Mouse (Mus musculus) kidney, postnatal 10 days (tissue): ENCODE results near the gene Mxi1.
A peak's percentile ranks its signal among the peaks of the same experiment; 100 is the strongest.

ENCODE experiments used
- DNase-seq: peaks from one replicate; pipeline ENCODE4 v3.0.0; 2021; ENCODE audit warnings: mixed read lengths

Mxi1 gene

DNA sequence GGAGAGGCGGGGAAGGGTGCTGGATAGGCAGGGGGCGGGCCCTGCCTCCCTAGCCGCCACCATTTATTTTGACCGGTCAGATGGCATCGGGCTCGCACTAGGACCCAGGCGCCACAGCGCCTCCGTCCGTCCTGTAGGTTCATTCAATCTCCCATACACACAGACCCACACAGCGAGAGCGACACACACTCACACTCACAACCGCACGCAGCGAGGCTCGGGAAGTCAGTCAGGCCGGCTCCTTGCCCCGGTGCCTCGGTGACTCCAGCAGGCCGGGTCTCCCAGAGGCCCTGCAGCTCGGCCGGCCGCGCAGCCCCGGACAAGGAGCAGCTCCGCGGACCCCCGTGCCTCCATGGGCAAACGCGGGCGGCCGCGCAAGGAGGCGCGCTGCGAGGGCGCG, at the start of gene Mxi1:
Mxi1 (plus strand) TSS at position 171 of the 400 bp plus-strand sequence.
- peak; percentile 88 for DNase-seq

- DNase-seq = no peak
Observed at GRCm38 (mm10) chr19:53260828-53261227, 49.5 kb upstream of the Mxi1 start.

DNA sequence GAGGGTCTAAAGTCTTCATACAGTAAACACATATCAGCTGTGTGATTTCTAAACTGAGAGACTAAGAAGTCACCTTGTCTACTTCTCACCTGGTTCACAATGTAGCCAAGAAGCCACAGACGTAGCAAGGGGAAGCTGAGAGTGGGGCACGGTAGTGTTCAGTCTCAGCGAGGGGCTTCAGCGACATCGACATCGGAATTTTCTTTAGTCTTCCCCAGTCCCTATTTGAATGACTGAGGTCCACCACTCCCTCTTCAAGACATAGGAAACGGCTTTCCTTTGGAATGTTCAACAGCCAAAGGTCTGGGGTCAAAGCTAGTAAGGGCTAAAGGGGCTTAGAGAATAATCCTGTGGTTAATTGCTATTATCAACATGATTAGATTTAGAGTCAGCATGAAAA, 48.3 kb upstream of the Mxi1 start:
- DNase-seq = no peak

DNA sequence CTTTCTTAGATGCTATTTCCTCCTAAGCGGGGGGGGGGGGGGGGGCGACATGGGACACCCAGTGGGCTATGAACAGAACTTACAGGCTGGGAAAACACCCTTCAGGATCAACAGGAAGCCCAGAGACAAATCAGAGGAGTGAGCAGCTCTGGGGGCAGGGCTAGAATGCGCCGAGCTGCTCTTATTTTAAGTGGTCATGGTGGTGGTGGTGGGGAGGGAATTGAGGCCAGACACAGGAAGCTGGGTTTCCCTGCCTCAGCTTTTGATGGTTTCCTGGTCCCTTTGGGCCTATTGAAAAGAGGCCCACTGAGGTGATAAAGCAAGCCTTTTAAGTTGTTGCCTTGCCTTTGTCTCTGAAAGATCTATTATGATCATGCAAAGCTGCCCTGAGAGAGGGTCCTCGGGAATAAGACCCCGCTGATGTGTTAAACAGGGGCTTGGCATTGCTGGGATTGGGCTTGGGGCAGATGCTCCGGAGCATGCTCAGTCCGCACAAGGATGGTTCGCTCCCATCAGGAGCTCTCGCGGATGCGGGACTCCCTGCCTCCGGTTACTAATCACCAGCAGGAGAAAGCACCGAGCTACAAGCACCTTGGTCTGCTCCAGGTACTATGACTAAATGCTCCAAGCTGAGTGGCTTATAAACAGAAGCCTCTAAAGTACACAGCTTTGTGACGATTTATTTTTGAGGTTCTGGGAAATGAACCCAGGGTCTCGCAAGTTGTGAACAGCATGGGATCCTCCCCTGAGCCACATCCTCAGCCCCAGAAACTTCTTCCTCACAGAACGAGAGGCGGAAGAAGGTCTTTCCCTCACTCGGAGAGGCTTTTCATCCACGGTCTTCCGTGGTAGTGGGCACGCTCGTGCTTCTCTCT, 46.2 kb upstream of the Mxi1 start:
- DNase-seq = no peak

DNA sequence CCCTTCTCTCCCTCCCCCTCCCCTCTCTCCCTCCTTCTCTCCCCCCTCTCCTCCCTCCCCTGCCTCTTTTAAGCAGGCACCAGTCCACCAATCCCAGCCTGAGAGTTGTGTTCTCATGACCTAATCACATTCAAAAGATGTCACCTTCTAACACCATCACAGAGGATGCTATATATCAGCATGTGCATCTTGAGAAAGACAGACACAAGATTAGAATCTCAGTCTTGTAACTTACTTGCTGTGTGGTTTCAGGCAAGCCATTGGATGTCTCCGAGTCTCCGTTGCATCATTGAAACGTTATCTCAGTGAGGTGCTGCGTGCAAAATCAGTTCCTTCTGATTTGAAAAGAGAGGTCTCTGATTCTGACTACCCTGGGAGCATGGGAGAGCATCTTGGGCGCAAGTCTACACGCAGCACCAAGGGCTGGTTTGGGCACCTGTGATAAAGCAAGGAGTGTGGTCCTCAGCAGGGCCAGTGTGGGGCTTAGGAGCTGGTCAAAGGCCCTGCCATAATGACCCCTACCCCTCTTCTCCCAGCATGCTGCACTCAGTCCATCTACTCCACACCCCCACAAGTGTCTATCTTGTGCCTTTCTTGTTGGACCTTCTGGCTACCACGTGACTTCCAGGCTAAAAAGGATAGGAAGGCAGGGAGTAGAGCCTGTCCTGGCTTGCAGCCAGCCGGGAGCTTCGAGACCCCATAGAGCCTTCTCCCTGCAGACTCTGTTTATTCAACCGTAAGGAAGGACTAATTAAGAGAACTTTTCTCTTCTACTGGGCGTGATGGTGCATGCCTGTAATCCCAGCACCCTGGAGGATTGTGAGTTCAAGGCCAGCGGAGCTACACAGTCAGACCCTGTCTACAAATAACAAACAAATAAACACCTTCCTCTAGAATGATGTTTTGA, 45.2 kb upstream of the Mxi1 start:
- DNase-seq = peak; percentile 42

DNA sequence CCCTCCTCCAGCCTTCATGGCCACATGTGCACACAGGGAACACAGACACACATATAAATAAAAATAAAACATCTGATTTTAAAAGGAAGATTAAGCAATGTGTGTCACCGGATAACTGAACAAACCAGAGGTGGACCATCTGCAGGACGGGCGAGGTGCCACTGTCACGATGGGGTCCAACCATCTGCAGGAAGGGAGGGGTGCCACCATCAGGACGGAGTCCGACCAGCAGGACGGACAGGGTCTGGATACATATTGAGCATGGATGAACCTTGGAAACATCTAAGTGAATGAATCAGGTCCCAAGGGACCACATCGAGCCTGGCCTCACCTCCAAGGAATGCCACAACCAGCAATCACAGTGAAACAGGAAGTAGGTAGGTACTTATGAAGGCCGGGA, 43.0 kb upstream of the Mxi1 start:
- DNase-seq = peak; percentile 5

DNA sequence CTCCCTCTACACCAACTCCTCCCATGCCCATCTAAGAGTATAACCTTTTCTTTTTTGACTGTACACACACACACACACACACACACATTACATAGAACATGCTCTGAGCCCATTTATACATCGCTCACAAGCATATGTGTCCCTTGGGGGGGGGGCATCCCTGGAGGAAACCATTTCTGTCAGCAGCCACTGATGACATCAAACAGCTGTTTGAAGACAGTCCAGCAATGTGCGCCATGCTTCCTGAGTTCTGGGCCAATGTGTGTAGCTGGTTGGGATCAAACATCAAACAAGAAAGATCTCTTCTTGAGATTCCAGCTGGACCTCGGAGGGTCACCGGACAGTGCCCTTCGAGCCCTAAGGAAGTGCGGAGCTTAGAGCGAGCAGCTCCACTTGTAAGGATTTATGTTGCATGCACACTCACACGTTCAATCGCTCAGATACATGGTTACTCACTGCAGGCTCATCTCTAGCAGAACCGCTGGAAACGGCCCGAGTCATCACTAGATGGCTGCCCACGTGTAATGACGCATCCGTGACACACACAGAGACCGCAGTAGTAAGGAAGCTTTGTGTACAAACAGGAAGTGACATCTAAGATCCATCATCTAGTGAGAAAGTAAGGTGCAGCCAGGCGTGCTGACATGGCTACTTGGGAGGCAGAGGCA, 37.1 kb upstream of the Mxi1 start:
- peak; percentile 71 for DNase-seq

DNA sequence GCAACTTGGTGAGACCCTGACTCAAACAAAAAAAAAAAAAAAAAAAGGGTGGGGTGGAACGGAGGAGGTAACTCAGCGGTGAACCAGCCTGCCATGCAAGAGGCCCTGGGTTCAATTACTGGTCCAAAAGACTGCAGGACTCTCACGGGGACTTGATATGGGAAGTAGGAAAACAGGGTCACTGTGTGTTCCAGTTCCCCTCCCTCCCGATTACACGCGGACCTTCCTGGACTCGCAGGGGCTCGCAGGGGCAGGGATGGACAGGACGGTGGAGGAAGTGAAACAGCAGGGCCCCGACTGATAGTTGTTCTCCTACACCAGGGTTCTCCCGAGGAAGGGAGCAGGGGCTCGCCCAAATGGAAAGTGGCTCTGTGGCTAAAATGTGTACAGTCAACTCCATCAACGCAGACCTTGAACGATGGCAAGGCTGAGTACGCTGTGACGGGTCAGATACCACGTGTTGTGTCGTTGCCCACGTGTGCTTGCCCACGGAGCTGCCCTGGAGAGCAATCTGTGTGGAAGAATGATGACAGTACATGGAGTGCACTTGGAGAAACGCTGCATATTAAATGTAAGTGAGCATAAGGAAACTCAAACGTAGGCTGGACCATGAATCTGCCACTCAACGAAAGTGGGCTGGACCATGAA, 36.4 kb upstream of the Mxi1 start:
- no peak for DNase-seq

GRCm38 (mm10) chr19:53275204-53275603, 35.1 kb upstream of the Mxi1 start:
- no peak for DNase-seq

DNA sequence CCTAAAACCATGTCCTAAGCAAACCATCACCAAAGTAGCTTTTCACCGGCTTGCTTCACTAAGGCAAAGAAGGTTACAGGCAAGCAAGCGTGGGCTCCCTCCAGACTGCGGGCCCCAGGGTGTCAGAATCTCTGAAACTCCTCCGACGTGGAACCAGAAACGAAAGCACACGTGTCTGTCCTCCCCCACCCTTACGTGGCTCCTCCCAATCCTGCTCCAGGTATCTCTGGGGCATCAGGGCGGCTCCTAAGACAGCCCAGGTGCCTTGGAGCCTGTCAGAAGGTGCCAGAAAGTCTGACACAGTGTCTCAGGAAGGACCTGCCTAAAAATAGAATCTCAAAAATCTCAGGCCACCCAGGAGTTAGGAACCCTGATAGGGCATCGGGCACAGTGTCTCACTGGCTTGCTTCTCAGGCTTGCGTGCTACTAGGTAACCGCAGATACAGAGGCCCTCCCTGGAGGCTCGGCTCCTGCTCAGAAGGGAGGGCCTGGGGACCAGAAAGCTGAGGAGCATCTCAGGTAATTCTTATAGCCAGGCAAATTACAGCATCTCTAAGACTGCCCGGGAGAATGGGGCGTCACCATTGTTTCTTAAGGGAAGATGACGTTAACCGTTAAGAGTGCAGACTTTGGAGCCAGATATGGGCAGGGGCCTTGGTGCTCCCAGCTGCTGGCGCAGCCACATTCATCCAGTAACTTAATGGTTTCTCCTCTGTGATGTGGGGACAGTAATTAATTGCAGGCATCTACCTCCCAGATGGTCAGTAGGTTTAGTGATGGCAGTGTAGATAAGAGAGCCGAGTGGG, 33.2 kb upstream of the Mxi1 start:
- DNase-seq = no peak

GRCm38 (mm10) chr19:53278491-53279415, 31.6 kb upstream of the Mxi1 start:
- no peak for DNase-seq

- no peak for DNase-seq
Observed at GRCm38 (mm10) chr19:53280254-53280653, 30.1 kb upstream of the Mxi1 start.

GRCm38 (mm10) chr19:53282571-53282970, 27.7 kb upstream of the Mxi1 start:
- DNase-seq = no peak

DNA sequence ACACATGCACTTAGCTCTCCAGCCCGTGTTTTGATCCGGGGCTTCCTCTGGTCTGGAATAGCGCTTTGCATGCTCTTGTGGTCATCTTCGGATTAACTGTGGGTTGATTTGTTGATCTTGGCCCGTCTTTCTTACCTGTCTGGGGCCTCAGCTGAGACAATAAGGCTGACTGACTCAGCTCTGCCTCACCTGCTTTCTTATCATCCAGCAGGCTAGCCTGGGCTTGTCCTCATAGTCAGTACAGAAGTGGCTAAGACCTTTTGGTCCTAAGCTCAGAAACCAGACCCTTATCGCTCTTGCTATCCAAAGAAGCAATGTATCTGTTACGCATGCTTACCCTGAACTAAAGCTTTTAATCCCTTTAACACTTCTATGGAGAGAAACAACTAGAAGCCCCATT, 26.6 kb upstream of the Mxi1 start:
- DNase-seq = no peak

- peak; percentile 68 for DNase-seq
Observed at GRCm38 (mm10) chr19:53284268-53285208, 25.8 kb upstream of the Mxi1 start.

DNA sequence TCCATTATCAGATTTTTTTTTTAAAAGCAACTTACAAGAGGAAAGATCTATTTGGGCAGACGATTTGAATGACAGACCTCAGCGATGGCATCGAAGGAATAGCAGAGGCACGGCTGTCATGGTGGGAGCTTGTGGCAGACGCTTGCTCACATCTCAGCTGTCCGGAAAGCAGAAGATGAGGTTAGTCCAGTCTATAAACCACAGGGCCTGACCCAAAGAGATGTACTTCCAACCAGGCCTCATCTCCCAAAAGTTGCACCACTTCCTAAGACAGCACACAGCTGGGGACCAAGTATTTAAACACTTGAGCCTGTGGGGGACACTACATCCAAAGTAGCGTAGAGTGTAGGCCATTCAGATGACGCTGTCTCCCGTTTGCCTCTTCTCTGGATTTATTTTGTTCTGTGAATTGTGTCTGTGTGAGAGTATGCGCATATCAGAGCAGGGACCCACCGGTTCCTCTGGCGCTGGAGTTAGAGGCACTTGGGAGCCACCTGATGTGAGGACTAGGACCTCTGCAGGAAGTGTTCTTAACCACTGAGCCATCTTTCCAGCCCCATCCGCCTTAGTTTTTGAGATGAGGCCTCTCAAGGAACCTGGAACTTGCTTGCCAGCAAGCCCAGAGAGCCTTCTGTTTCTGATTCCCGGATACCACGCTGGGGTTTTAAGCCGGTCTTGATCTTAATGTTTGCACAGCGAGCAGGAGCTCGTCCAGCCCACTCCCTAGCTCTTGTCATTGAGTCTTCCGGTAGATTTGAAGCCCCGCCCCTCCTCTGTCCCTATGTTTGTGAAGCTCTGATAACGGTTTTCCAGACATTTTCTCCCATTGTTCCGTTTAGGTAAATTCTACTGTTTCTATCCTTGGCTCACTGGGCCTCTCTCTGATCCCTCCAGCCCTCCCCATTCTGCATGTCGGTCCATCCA, 13.7 kb upstream of the Mxi1 start:
- no peak for DNase-seq

GRCm38 (mm10) chr19:53299156-53299828, 11.0 kb upstream of the Mxi1 start:
- no peak for DNase-seq

DNA sequence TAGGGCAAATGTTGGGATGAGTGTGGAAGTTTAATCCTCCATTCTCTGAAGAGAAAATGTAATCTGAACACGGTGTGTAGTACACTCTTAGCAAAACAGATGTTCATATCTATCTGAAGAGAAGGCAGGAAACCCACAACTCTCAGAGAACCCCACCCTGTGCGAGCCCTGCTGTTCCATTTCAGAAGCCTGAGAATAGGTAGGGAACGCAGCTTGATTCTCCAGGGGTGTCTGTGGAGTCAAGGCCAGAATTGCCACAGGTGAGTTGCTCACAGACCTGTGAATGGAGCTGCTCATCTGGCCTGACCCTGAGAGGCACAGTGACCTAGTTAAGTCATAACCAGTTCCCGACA, 10.5 kb upstream of the Mxi1 start:
- no peak for DNase-seq
